Mouse (Mus musculus) kidney, adult 2 months (tissue): ENCODE data around the gene Uvrag.

Experiments used
- CTCF ChIP-seq: fragments of 200-500 bp; conservative IDR thresholded peaks from 2 replicates; pipeline ENCODE4 v1.5.1; 2011; ENCODE audit warnings: low read depth, mild to moderate bottlenecking, control low read depth, low read length, moderate library complexity, mixed read lengths; ENCODE audit not compliant: insufficient read depth, insufficient read length
- POLR2A ChIP-seq: fragments of 200-500 bp; IDR thresholded peaks from one replicate; pipeline ENCODE4 v1.6.1; 2011; ENCODE audit warnings: low read depth, low read length, control low read depth

DNA sequence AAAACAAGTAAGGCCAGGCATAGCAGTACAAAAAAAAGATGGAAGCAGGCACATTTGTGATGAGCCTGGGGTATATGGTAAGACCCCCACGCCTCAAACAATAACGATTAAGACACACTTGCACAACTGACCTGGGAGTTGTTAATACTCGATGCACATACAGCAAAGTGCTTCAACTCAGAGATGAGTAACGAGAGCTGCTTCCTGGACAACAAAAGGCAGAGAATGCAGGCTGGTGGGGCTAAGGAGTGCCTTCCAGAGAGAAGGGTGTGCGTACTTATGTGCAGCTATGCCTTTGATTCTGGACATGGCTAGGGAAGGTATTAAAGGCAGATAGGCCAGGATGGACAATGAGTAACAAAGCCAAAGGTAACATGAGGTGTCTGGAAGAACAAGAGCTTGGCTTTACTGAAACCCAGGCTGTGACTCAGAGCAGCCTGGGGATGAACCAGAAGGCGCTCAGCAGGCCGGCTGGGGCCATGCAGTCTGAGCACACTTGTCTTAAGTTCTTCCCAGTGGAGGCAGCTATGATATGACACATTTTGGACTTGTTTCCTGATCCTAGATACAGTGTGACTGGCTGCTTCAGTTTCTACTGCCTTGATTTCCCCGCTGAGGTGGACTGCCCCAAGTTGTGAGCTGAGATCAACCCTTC lies 172.1 kb downstream of the Uvrag start:
- TF ChIP-seq CTCF, result no peak
- TF ChIP-seq POLR2A, result no peak
